Comparison of ENCODE assay signal across 8 mouse cellular contexts in the genomic region with DNA sequence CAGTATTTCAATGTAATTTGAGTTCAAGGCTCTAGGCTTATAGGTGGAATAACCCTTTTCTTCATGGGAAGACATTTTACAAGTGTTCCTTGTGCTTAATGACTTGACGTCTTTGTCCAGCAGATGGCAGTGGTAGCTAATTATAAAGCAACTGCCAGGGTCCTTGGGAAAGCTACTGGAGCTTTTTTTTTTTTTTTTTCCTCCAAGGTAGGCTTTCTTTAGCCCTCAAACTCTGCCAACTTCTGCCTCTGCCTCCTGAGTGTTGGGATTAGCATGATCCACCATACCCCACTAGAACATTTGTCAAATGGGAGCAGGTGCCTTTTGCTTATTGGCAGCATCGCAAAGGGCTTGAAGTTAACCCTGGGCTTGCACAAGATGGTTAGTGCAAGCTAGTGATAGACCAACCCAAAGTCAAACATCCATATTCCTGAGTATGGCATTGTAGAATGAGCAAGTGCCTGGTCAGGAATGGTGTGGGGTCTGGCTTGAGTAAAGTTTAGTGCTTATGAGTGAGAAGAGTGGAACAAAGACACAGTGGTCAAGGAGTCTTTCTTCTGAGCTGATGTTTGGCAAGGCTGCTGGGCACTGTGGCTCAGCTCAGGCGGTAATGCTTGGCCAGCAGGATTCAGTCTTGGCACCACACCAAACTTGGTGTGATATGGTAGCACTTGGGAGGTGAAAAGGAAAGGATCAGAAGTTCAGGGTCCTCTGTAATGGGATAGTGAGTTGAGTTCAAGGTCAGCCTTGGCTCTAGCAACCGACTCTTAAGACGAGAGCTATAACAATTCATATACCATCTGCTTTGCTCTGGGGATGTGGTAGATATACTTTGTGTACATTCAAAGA. TPM values are rescaled to one million over a fixed set of nuclear protein-coding genes. Genes with fewer than 3 reads are reported as not detected.
DNase-seq lines count a peak whose midpoint lies in the region; ATAC-seq and TF ChIP-seq lines count a peak whose summit lies in the region.

No protein-coding gene starts in this region.

- no peaks in the 10 kb centered on the region for H3K27me3 ChIP-seq in forebrain, embryonic 11.5 days (ENCODE audit: control insufficient read depth, insufficient read depth, low read length)
- no peaks in the 10 kb centered on the region for H3K27me3 ChIP-seq in stomach, postnatal 0 days (ENCODE audit: control insufficient read depth, insufficient read depth, low read length)

- WGBS in forebrain, embryonic 11.5 days, result 31% methylated on average over 5 of the region's 5 CpGs
- WGBS in stomach, postnatal 0 days, result 24% methylated on average over 5 of the region's 5 CpGs

- peak; percentile 35 for ATAC-seq in forebrain, embryonic 11.5 days (replicated peaks; ENCODE audit: low FRiP score)
- peak; percentile 16; the same call in 1 of the 2 replicates for ATAC-seq in stomach, postnatal 0 days (ENCODE audit: low FRiP score, low TSS enrichment)

- H3K4me3 ChIP-seq in forebrain, embryonic 11.5 days (ENCODE audit: low read depth, low read length), result no peak overlapping the region
- no peak overlapping the region for H3K4me3 ChIP-seq in stomach, postnatal 0 days (ENCODE audit: low read depth, low read length)

- H3K4me1 ChIP-seq in forebrain, embryonic 11.5 days (replicated peaks; ENCODE audit: control insufficient read depth, insufficient read depth, low read length), result peaks cover 14% of the 10 kb centered on the region; the same call in 1 of the 2 replicates
- H3K4me1 ChIP-seq in stomach, postnatal 0 days (replicated peaks; ENCODE audit: control insufficient read depth, insufficient read depth), result no peaks in the 10 kb centered on the region

- no peak for TF ChIP-seq EP300 in stomach, postnatal 0 days (optimal IDR thresholded peaks at IDR 0.05)

- peak; percentile 37 for DNase-seq in ovary, adult 18-20 months (ENCODE audit: low spot score)
- no peak for DNase-seq in ovary, postnatal 10 days (ENCODE audit: low spot score)
- peak; percentile 84 for DNase-seq in brain, adult 2 months (ENCODE audit: low read depth, low spot score)
- peak; percentile 61 for DNase-seq in forebrain, embryonic 11.5 days (ENCODE audit: low spot score)
- peak; percentile 69 for DNase-seq in kidney, adult 11 months
- peak; percentile 65 for DNase-seq in lung, postnatal 10 days
- DNase-seq in stomach, postnatal 0 days (ENCODE audit: low spot score), result peak; percentile 42
- DNase-seq in frontal cortex, postnatal 25 days (ENCODE audit: low spot score in 2 of 2), result no peak

- no peaks in the 10 kb centered on the region for H3K9me3 ChIP-seq in forebrain, embryonic 11.5 days (ENCODE audit: control insufficient read depth, low read length)
- H3K9me3 ChIP-seq in stomach, postnatal 0 days (ENCODE audit: control insufficient read depth, low read length), result no peaks in the 10 kb centered on the region

- H3K9ac ChIP-seq in forebrain, embryonic 11.5 days (ENCODE audit: low read length), result no peak overlapping the region
- no peak overlapping the region for H3K9ac ChIP-seq in stomach, postnatal 0 days (ENCODE audit: low read length)

- peaks cover 10% of the 10 kb centered on the region for H3K36me3 ChIP-seq in forebrain, embryonic 11.5 days (ENCODE audit: control insufficient read depth, insufficient read depth, low read length)
- H3K36me3 ChIP-seq in stomach, postnatal 0 days (ENCODE audit: control insufficient read depth, insufficient read depth, low read length), result peaks cover 5% of the 10 kb centered on the region; the same call in 1 of the 2 replicates

- H3K4me2 ChIP-seq in forebrain, embryonic 11.5 days (ENCODE audit: low read depth, low read length, severe bottlenecking), result no peak overlapping the region
- H3K4me2 ChIP-seq in stomach, postnatal 0 days (replicated peaks; ENCODE audit: low read depth), result no peak overlapping the region

- peak; percentile 73 for TF ChIP-seq CTCF in stomach, postnatal 0 days (IDR thresholded peaks at IDR 0.05; ENCODE audit: low read depth)

- H3K27ac ChIP-seq in forebrain, embryonic 11.5 days (ENCODE audit: low read depth, low read length), result peak overlapping the region; percentile 33; the same call in 1 of the 2 replicates
- H3K27ac ChIP-seq in stomach, postnatal 0 days (replicated peaks), result peak overlapping the region; percentile 61; the same call in 1 of the 2 replicates

RNA-seq across cellular contexts. Expression of a gene that starts 5.9 kb away (rescaled TPM):
- polyA plus RNA-seq in forebrain, embryonic 11.5 days (2014; fragmentation: Nextera tagmentation; extraction: Ambion mirVana), result 3,498 and 3,614 TPM in 2 replicates
- 991 and 1,085 TPM in 2 replicates for polyA plus RNA-seq in stomach, postnatal 0 days (2015; fragmentation: Nextera tagmentation; extraction: Ambion mirVana)

Comparison
In these comparisons a context has a peak if more than half of its experiments do, and no peak if none do; other contexts are left out.
1. DNase-seq: peak in ovary, adult 18-20 months (single experiment), brain, adult 2 months (single experiment), forebrain, embryonic 11.5 days (single experiment), kidney, adult 11 months (single experiment), lung, postnatal 10 days (single experiment) and stomach, postnatal 0 days (single experiment); none in ovary, postnatal 10 days (single experiment) and frontal cortex, postnatal 25 days (0 of 2).